Mouse (Mus musculus) WW6 (cell line): ENCODE measurements around the gene Nono.

Experiments used
- DNase-seq: peaks from one replicate; pipeline ENCODE4 v3.0.0-alpha.2; 2013; ENCODE audit warnings: low read depth, low spot score

Nono gene

DNA sequence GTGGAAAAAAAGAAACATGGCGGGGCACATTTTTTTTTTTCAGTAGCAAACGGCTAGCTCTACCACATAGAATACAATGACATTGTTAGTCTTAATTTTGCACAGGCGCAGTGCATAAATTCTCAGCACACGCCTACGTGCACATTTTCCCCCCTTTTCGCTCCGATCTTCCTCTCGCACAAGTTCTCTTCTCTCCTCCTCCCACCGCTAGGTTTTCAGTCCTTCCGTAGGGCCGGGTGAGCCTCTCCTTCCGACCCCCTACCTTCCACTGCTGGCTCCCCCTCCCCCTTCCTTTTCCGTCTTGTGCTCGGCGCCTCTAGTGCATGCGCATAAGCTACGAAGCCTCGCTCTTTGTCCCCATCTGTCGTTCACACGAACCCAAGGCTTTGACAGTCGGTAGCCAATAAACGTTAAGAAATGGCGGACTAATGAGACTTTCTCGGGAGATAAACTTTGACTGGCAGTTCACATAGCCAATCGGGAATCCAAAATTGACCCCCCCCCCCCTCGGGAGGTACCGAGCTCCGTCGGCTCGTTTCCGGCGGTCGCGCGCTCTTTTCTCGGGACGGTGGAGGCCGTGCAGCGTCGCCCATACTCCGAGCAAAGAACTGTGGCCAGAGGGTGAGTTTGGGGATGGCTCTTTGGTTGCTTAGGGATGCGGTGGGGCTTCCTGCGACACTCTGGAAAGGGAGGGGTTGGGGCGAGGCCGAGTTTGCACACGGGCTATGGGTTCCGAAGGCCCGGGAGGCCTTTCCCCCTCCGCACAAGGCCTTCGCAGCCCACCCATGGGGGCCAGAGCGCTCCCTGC, at the start of gene Nono:
TSS of gene Nono (plus strand) at position 177 of the 808 bp plus-strand sequence.
- DNase-seq: peak; percentile 83

DNA sequence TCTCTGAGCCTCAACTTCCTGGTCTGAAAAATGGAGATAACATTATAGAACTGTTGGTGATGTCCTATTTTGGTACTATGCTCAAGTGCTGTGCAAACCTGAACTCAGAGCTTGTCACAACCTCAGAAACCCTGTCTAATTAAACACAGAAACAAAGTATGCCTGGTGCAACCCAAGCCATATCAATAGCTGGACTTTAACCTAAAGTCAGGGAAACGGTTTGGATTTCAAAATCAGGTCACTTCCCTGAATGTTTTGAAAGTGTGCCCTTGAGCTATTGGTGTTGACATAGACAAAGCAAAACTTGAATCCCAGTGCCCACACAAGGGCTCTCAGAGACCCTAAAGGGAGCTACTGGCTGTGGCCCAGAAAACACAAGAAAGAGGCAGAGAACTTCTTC, 49.4 kb upstream of the Nono start:
- DNase-seq: no peak

DNA sequence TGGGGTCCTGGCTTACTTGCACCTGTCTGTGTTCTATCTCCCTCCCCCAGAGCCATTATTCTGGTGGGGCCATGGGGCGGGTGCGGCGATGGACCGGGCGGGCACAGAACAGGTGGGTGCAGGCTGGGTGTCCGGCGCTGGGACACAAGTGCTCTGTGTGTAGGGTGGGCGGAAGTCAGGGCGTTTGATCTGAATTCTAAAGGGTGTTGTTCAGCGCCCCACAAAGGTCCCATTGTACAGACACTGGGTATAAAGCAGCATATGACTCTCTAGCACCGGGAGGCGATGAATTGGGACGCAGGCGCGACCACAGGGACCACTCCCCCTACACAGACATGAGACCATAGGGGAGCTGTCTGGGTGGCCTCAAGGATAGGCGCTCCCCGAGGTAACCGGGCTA, 45.7 kb upstream of the Nono start:
- DNase-seq: no peak

DNA sequence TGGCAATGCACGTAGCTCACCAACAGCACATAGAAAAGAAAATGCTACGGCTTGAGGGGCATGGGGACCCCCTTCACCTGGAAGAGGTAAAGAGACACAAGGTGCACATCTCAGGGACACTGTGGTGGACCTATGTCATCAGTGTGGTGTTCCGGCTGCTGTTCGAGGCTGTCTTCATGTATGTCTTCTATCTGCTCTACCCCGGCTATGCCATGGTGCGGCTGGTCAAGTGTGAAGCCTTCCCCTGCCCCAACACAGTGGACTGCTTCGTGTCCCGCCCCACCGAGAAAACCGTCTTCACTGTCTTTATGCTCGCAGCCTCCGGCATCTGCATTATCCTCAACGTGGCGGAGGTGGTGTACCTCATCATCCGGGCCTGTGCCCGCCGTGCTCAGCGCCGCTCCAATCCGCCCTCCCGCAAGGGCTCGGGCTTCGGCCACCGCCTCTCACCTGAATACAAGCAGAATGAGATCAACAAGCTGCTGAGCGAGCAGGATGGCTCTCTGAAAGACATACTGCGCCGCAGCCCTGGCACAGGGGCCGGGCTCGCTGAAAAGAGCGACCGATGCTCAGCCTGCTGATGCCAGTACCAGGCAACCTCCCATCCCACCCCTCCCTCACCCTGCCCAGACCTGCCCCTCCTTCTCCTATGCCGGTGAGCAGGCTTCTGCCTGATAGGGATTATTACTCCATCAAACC, 44.5 kb upstream of the Nono start:
- DNase-seq: no peak

DNA sequence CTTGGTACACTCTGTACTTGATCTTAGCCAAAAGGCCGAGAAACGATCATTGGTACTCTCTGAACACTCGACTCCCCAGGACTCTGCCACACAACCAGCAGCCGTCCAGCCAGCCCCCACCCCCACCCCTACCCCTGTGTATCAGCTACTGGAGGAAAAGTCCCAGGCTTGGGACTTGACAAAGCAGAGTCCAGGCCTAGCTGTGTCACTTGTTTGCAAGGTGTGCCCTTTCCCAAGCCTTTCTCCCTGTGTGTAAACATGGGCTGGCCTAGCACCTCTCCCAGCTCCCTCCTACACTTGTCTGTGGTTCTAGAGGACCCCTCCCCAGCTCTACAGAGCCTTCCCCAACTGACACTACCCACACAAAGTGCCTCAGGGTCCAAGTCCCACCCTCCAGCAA, 42.9 kb upstream of the Nono start:
- DNase-seq: no peak

DNA sequence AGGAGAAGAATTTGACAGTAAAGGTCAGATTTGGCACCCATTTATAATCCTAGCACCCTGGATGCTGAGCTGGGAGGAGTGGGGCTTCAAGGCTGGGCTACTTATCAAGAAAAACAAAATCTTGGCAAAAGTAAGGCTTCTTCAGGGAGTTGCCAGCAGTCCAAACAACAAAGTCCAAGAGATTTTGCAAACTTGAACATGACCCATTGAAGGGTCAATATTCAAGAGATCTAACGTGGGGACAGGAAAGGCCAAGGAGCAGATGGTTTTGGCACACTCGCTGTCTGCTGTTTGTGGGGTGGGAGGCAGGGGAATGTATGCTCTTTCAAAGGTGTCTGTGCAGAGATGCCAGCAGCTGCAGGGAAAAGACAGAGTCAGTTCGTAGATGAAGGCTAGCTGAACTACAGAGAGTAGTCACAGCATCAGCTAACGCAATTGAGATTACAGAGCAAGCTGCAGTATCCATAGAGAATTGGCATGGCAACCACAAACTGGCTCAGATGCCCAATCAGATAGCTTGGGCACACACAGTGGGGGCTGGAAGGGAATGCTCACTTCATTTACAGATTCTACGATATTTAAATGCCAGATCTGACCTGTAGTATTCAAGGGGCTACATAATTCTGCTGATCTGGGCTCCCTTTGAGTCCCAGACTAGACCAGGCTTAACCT, 40.1 kb upstream of the Nono start:
- no peak for DNase-seq

DNA sequence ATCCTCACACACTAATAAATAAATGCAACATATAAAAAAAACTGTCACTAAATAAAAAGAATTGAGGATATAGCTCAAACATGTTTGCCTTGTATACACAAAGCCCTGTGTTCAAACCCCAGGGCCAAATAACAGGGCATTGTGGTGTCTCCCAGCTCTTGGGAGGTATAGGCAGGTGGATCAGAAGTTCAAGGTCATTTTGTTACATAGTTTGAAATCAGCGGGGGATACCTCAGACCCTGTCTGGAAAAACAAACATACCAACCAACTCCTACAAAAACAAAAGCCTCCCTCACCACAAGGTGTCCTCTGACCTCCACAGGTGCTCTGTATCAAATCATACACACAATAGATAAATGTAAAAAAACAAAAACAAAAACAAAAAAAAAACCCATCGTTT, 34.8 kb upstream of the Nono start:
- no peak for DNase-seq

DNA sequence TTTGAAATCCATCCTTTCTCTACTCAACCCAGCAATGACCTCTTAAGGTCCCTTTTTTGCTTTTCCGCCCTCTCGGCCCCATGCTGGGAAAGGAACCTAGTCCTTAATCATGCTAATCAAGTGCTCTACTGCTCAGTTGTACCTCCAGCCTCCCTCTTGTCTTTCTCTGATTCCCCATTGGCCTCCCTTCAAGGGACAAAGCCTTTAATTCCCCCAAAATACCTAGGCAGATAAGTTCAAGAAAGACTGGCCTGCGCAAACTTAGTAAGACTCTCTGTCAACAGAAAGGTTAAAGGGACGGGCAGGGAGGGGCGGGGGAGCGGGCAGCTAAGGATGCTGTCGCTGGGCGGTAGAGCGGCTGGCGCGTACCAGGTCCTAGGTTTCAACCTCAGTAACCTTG, 32.7 kb upstream of the Nono start:
- peak; percentile 72 for DNase-seq

DNA sequence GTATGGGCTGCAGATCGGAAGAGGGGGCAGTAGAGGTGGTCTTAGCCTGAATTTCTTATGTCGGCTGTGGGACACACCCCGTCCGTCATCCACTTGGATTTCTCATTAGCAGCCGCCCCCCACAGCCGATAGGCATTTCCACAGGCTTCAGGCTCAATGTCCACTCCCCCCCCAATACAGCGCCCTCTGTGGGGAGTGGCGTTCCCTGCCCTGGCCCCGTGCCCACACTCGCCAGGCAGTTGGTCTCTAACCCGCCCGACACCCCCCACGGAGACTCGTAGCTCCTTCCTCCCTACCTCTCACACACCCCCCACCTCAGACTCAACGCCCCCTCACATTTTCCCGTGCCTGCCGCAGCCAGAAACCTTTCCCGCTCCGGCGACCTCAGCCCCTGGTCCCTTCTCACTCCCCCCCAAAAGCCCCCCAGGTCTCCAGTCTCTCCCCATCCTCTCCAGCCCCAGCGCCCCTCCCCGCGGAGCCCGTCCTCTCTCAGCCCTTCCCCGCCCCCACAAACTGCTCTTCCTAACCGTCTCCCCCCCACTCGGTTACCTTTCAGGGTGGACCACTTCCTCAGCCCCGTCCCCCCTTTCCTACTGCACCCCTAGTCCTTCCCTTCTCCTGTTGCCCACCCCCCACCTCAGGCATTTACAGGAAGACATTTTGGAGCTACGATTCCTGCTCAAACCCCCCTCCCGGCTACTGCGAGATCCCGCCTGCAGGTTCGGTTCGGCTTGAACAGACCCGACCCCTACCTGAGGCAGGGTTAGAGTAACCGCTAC, 10.0 kb upstream of the Nono start:
- DNase-seq: no peak

DNA sequence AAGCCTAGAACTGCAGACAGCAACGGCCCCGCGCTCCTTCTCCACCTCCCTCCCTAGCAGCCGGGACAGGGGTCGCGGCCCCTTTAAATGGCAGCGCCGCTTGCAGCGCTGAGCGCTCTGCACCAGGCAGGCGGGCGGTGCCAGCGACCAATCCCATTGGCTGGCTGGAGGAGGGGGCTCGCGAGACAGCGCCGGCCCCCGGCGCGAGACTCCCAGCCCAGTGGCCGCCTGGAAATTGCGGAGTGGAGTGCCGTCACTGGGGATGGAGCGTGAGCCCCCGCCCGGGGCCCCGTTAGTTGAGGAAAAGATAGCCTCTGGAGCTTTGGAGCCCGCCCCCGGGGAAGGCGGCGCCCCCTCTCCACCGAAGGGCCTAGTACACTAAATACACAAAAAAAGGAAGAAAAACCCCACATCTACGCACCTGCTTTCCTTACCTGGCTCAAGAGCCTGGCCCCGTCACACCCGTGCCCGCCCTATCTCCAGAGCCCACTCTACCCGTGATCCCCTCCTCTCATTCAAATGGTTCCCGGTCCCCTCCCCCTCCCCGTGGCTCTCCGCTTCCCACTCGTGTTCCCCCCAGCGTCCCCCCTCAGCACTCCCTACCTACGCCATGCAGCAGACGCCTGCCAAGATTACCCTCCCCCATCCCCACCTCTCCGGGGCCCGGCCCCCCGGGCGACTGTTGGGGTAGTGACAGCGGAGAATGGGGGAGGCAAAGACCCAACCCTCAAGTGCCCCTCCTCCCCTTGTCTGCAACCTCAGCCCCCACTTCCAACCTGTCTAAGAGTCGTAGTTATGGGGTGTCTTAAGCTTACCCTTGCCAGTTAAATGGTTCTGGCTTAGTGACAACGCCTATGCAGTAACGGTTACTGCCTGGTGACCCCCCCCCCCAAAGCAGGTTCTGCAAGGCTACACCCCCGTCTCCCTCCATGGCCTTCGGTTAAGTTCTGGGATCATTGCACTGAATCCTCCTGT, 9.1 kb upstream of the Nono start:
- DNase-seq: no peak

DNA sequence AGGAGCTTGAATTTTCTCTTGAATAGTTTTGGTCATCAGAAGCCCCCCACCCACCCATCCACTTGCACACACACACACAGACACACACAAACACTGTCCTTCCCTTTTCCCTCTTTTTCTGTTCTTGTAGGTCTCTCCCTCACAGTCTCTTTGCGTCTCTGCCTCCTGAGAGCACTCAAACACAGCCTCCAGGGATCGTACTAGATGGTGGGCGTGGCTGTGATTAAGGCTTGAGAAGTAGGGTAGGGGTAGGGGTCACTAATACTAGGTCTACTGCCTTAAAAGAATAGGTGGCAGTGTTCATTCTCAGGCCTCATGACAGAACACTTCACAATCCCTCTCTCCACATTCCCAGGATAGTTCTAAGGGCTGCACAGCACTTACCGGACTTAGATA, 8.4 kb upstream of the Nono start, which contains the start of gene Zmym3:
TSS of gene Zmym3 (minus strand) at position 150 of the 396 bp plus-strand sequence.
- no peak for DNase-seq

DNA sequence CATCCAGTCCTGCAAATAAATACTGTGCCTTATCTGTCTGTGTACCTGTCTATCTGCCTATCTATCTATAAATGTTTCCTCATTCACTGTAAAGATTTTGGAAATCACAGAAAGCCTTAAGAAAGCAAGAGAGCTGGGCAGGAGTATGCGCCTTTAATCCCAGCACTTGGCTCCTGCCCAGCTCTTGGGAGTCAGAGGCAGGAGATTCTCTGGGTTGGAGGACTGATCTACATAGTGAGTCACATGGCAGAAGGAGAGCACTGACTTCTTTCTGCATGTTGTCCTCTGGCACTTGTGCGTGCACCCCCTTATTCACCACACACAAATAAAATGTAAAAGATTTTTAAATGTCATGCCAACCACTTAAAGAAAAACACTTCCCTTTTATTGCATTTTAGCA, 5.7 kb upstream of the Nono start:
- DNase-seq: no peak

DNA sequence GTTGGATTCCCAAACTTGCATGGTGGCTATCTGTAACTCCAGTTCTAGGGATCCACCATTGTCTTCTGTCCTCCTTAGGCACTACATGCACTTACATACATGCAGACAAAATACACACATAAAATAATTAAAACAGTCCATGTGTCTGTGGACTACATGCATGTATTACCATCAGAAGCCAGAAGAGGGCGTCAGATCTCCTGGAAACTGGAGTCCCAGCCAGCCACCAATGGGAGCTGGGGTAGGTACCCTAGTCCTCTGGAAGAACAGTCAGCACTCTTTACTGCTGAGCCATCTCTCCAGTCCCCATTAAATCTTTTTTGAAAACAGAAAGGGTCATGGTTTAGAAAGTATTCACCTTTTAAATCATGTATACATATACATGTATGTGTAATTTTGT, 1.3 kb upstream of the Nono start:
- no peak for DNase-seq

DNA sequence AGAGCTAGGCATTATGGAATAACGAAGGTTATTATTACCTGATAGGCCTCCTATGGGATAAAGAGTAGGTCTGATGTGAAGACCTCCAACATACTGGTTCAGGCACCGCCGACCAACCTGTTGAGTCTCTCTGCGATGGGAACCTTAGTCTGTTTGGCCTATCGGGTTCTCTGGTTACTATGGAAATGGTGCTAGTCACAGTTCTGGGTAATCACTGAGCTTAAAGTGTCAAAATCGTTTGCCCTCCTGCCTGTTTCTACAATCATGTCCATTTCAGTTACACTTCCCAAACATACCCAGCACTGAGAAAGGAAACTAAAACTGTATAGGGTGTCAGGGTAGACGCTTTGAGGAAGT, 355 bp upstream of the Nono start:
- no peak for DNase-seq

DNA sequence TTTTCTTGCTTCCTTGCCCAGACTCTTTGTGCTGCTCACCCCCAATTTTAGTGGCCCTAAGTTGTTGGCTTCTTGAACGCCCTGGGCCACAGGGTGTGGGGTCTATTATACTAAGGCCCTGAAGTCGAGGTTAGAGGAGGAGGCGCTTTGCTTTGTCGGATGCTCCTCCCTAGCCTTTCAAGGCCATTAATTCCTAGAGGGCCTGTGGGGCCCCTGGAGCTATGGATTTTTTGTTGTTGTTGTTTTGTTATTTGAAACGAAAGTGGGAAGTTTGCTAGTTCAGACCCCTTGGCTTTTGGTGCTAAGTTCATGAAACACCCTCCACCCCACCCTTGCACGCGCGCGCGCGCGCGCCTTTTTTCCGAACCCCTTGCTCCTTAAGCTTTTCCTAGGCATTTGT, 858 bp downstream of the Nono start:
- no peak for DNase-seq

DNA sequence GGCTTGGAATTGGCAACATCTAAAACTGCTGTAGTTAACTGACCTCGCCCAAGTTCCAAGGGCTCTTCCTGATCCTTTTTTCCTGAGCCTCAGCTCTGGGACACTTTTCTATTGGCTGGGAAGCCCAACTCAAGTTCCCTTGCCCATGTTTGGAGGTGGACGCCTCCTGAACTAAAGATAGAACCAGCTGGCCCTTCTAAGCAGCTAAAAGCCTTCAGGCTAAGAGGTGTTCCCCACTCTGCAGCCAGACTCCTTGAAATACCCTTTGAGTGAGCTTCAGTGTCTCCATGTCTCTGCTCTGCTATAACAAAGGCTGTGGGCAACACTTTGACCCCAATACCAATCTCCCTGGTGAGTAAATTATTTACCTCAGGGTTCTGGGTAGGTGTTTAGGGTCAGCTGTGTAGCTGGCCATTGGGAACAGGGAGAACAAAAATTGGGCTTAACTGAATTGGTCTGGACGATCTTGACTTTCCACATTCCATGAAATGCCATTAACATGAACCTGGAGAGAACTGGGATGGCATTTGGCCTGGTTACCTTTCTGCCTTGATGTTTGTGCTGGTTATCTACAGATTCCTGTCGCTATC, 19.9 kb downstream of the Nono start, which contains the start of gene Itgb1bp2:
TSS of gene Itgb1bp2 (plus strand) at position 203 of the 590 bp plus-strand sequence.
- DNase-seq: no peak

DNA sequence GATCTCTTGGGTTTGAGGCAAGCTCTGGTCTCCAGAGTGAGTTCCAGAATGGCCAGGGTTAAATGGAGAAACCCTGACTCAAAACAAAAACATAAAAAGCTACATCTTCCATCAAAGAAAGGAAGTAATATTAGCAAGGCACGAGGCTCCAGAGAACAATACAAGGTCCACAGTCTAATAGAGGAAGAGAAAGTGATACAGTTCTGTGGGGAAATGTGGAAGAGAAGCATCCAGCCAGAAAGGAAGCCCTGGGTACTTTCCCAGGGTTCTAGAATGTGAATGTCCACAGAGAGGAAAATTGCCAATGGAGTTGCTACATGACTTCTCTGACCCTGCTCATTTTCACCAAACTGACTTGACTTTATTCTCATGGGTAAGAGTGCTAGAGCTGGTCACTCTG, 22.0 kb downstream of the Nono start:
- DNase-seq: no peak

DNA sequence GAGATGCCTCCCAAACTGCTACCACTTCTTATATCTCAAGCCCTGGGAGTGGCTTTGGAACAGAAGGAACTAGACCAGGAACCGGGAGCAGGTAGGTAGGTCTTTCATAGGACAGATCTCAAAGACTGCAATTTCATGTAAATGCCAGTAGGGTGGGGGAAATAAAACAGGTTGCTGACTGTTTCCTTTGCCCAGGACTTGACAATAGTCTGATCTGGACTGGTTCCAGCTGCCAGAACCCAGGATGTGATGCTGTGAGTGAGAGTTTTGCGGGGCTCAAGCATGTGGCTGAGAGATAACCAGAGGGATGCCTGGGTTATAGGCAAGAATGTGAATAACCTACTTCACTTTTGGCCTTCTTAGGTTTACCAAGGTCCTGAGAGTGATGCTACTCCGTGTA, 22.5 kb downstream of the Nono start:
- DNase-seq: no peak

DNA sequence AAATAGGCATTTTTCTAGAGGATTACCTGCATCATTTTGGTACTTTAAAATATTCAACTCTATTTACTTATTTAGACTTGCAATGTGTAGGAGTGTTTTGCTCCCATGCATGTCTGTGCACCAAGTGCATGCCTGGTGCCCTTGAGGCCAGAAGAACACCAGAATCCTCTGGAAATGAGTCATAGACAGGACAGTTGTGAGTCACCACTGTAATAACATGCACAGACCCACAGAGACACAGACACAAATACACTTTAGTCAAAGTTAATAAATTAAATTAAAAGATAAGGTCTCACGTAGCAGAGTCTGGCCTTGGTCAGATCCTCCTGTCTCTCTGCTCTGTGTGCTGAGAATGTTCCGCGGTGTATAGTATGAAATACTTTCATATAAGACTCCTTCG, 43.1 kb downstream of the Nono start:
- DNase-seq: no peak

DNA sequence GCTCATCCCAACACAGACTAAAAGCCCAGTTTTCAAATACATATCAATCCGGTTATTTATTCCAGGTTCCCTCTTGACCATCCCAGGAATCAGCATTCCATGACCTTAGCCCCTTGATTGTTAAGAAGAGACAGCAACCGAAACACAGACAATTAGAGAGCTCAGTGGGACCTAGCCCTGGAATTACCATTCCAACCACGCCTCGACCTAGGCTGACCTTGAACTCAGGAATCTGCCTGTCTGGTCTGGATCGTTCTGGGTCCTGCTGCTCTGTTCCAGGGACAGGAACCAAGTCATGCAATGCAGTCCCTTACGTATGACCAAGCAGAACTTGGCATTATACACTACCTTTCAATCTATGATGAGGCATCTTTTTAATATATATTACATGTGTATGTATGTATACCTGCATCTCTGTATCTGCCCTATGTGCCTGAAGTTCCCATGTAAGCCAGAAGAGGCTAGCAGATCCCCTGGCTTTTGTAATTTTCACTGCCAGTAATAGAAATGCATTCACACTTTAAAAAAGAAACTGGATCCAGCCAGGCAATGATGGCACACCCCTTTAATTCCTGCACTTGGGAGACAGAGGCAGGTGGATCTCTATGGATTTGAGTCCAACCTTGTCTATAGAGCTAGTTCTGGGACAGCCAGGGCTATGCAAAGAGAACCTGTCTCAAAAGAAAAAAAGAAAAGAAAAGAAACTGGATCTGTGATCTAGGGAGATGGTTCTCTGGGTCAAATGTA, 52.7 kb downstream of the Nono start:
- DNase-seq: peak; percentile 52
